Mouse (Mus musculus) ES-Bruce4 (cell line): ENCODE data around the gene Atad5. TPM values are rescaled to one million over a fixed set of nuclear protein-coding genes. Genes with fewer than 3 reads are reported as not detected.

Source experiments
- H3K27ac ChIP-seq: 2 replicates; pipeline ENCODE4 v1.5.1; 2012; ENCODE audit warnings: low read length, inconsistent platforms; ENCODE audit not compliant: insufficient read depth
- H3K27me3 ChIP-seq: 2 replicates; pipeline ENCODE4 v1.6.1; 2012; ENCODE audit warnings: mild to moderate bottlenecking, low read length, inconsistent platforms; ENCODE audit not compliant: control insufficient read depth, poor library complexity, insufficient read depth, severe bottlenecking
- H3K36me3 ChIP-seq: 2 replicates; pipeline ENCODE4 v1.6.1; 2012; ENCODE audit warnings: inconsistent platforms, mild to moderate bottlenecking, low read length, moderate library complexity; ENCODE audit not compliant: control insufficient read depth, poor library complexity, insufficient read depth, severe bottlenecking
- H3K4me1 ChIP-seq: one replicate; pipeline ENCODE4 v1.8.1; 2011; ENCODE audit warnings: low read length; ENCODE audit not compliant: control insufficient read depth, insufficient read depth
- H3K4me3 ChIP-seq: 2 replicates; pipeline ENCODE4 v1.5.1; 2011; ENCODE audit warnings: low read depth, mild to moderate bottlenecking, low read length
- H3K9ac ChIP-seq: 2 replicates; pipeline ENCODE4 v1.6.1; 2012; ENCODE audit warnings: low read depth, mild to moderate bottlenecking, inconsistent platforms; ENCODE audit not compliant: poor library complexity, severe bottlenecking
- H3K9me3 ChIP-seq: replicated peaks from 2 replicates; pipeline ENCODE4 v1.6.1; 2012; ENCODE audit warnings: mild to moderate bottlenecking, low read length, inconsistent platforms; ENCODE audit not compliant: control insufficient read depth, poor library complexity, insufficient read depth, severe bottlenecking
- CTCF ChIP-seq: IDR thresholded peaks from one replicate; pipeline ENCODE4 v1.8.1; 2011; ENCODE audit warnings: low read depth, low read length
- EP300 ChIP-seq: IDR thresholded peaks from 2 replicates; pipeline ENCODE4 v1.6.1; 2011; ENCODE audit warnings: low read depth, low read length; ENCODE audit not compliant: insufficient read depth
- POLR2A ChIP-seq: IDR thresholded peaks from one replicate; pipeline ENCODE4 v1.8.1; 2011; ENCODE audit warnings: low read length; ENCODE audit not compliant: insufficient read depth
- polyA plus RNA-seq: library from polyadenylated mRNA; stranded (reverse); fragments of >200 nt; gene quantifications from 2 replicates; pipeline ENCODE4 v1.2.4, GENCODE M21; 2011; ENCODE audit warnings: low read depth; ENCODE audit not compliant: missing spikeins, insufficient read depth, insufficient read length

The Atad5 gene
- polyA plus RNA-seq, 1 experiment = 26.6 TPM

- Histone ChIP-seq H3K4me1 (no peaks in the 10 kb centered on the region), H3K9ac (peak overlapping the region; percentile 91), H3K27ac (no peak overlapping the region), H3K4me3 (peak overlapping the region; percentile 96), H3K36me3 (peaks cover 14% of the 10 kb centered on the region; the same call in 1 of the 2 replicates), H3K9me3 (peaks cover 3% of the 10 kb centered on the region; the same call in 1 of the 2 replicates), H3K27me3 (no peaks in the 10 kb centered on the region)
- TF ChIP-seq POLR2A = no peak
- TF ChIP-seq CTCF = no peak
- no peak for TF ChIP-seq EP300
Measured at GRCm38 (mm10) chr11:80079751-80080150, 9.4 kb upstream of the Atad5 start.

GRCm38 (mm10) chr11:80080381-80080825, 8.8 kb upstream of the Atad5 start:
- H3K27me3 ChIP-seq = no peaks in the 10 kb centered on the region
- peak overlapping the region; percentile 96 for H3K4me3 ChIP-seq
- H3K27ac ChIP-seq = peak overlapping the region; percentile 13
- H3K9me3 ChIP-seq = peaks cover 3% of the 10 kb centered on the region; the same call in 1 of the 2 replicates
- no peaks in the 10 kb centered on the region for H3K4me1 ChIP-seq
- H3K9ac ChIP-seq = peak overlapping the region; percentile 91
- TF ChIP-seq CTCF (no peak), POLR2A (no peak), EP300 (no peak)
- peaks cover 14% of the 10 kb centered on the region; the same call in 1 of the 2 replicates for H3K36me3 ChIP-seq

- H3K9me3 ChIP-seq = peaks cover 3% of the 10 kb centered on the region; the same call in 1 of the 2 replicates
- peaks cover 14% of the 10 kb centered on the region; the same call in 1 of the 2 replicates for H3K36me3 ChIP-seq
- H3K27ac ChIP-seq = peak within 1 kb of the TSS; percentile 88
- H3K27me3 ChIP-seq = no peaks in the 10 kb centered on the region
- TF ChIP-seq CTCF = no peak
- peak; percentile 14 for TF ChIP-seq POLR2A
- peak within 1 kb of the TSS; percentile 96 for H3K4me3 ChIP-seq
- H3K9ac ChIP-seq = peak within 1 kb of the TSS; percentile 91
- no peaks in the 10 kb centered on the region for H3K4me1 ChIP-seq
Measured at GRCm38 (mm10) chr11:80080826-80081728, 8.1 kb upstream of the Atad5 start, which contains the start of gene Crlf3. Gene Crlf3, minus strand, starts transcription at chr11:80080991.

GRCm38 (mm10) chr11:80081786-80082319, 7.3 kb upstream of the Atad5 start:
- Histone ChIP-seq H3K4me3 (no peak overlapping the region), H3K4me1 (no peaks in the 10 kb centered on the region), H3K9ac (peak overlapping the region; percentile 91), H3K36me3 (peaks cover 14% of the 10 kb centered on the region; the same call in 1 of the 2 replicates), H3K9me3 (peaks cover 3% of the 10 kb centered on the region; the same call in 1 of the 2 replicates), H3K27ac (peak overlapping the region; percentile 88; the same call in 1 of the 2 replicates), H3K27me3 (no peaks in the 10 kb centered on the region)
- TF ChIP-seq POLR2A (no peak), EP300 (no peak), CTCF (no peak)

- H3K27ac ChIP-seq = no peak overlapping the region
- no peak overlapping the region for H3K4me3 ChIP-seq
- H3K36me3 ChIP-seq = no peaks in the 10 kb centered on the region
- H3K9ac ChIP-seq = no peak overlapping the region
- peaks cover 3% of the 10 kb centered on the region; the same call in 1 of the 2 replicates for H3K9me3 ChIP-seq
- no peaks in the 10 kb centered on the region for H3K27me3 ChIP-seq
- TF ChIP-seq EP300 = no peak
- no peak for TF ChIP-seq POLR2A
- TF ChIP-seq CTCF = no peak
- no peaks in the 10 kb centered on the region for H3K4me1 ChIP-seq
Measured at GRCm38 (mm10) chr11:80085356-80086055, 3.7 kb upstream of the Atad5 start.
